Mouse (Mus musculus): ENCODE results near the gene Nfib.

DNA sequence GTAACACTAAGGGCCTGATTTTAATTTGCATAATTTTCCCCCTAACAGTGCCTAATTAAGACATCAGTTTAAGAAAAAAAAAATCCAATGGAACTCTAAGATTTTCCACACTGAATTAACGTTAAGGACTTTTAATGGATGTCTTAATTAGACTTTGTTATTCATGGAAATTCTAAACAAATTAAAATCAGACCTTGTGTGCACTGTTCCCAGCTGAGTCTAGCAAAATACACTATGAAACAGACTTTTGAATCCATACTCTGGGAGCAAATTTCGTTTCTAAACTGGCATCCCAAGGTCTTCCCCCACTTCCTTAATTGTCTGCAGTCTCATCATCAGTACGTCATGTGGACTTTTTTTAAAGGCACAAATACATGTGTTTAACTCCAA lies 379.4 kb downstream of the Nfib start:
- TF ChIP-seq POLR2A (IDR thresholded peaks at IDR 0.05; ENCODE audit: insufficient read depth, low read depth, low read length): no peak
- TF ChIP-seq CTCF (IDR thresholded peaks at IDR 0.05): no peak

All from heart, adult 2 months (tissue).